Mouse (Mus musculus): ENCODE results near the gene Noa1.

Gene Noa1

GRCm38 (mm10) chr5:77309924-77310772, at the start of gene Noa1, which contains the start of gene Polr2b:
TSS of gene Noa1 (minus strand) at chr5:77310084.
TSS of gene Polr2b (plus strand) at chr5:77310147.
- DNase-seq (ENCODE audit: low spot score) = peak; percentile 99

- peak; percentile 75 for DNase-seq (ENCODE audit: low spot score)
These were observed 48.5 kb upstream of the Noa1 start for GRCm38 (mm10) chr5:77358347-77358746.

- DNase-seq (ENCODE audit: low spot score) = peak; percentile 70
These were observed 47.7 kb upstream of the Noa1 start for GRCm38 (mm10) chr5:77357405-77358149.

- DNase-seq (ENCODE audit: low spot score) = no peak
These were observed 45.7 kb upstream of the Noa1 start for GRCm38 (mm10) chr5:77355307-77356265.

GRCm38 (mm10) chr5:77354361-77354787, 44.5 kb upstream of the Noa1 start:
- DNase-seq (ENCODE audit: low spot score) = peak; percentile 91

- no peak for DNase-seq (ENCODE audit: low spot score)
These were observed 41.8 kb upstream of the Noa1 start for GRCm38 (mm10) chr5:77351691-77352090.

GRCm38 (mm10) chr5:77349971-77350658, 40.2 kb upstream of the Noa1 start:
- no peak for DNase-seq (ENCODE audit: low spot score)

- DNase-seq (ENCODE audit: low spot score) = no peak
These were observed 39.0 kb upstream of the Noa1 start for GRCm38 (mm10) chr5:77348901-77349300.

GRCm38 (mm10) chr5:77340033-77340432, 30.1 kb upstream of the Noa1 start:
- DNase-seq (ENCODE audit: low spot score) = no peak

- DNase-seq (ENCODE audit: low spot score) = no peak
These were observed 20.3 kb upstream of the Noa1 start for GRCm38 (mm10) chr5:77330154-77330553.

GRCm38 (mm10) chr5:77324936-77325335, 15.1 kb upstream of the Noa1 start:
- DNase-seq (ENCODE audit: low spot score) = no peak

- no peak for DNase-seq (ENCODE audit: low spot score)
These were observed 5.1 kb upstream of the Noa1 start for GRCm38 (mm10) chr5:77314986-77315385.

GRCm38 (mm10) chr5:77314206-77314605, 4.3 kb upstream of the Noa1 start:
- no peak for DNase-seq (ENCODE audit: low spot score)

GRCm38 (mm10) chr5:77309051-77309906, 605 bp downstream of the Noa1 start:
- DNase-seq (ENCODE audit: low spot score) = peak; percentile 11

GRCm38 (mm10) chr5:77307821-77308553, 1.9 kb downstream of the Noa1 start:
- DNase-seq (ENCODE audit: low spot score) = no peak

- DNase-seq (ENCODE audit: low spot score) = no peak
These were observed 8.5 kb downstream of the Noa1 start for GRCm38 (mm10) chr5:77301296-77301903.

- DNase-seq (ENCODE audit: low spot score) = no peak
These were observed 10.4 kb downstream of the Noa1 start for GRCm38 (mm10) chr5:77299486-77299885.

GRCm38 (mm10) chr5:77292803-77293522, 16.9 kb downstream of the Noa1 start:
- no peak for DNase-seq (ENCODE audit: low spot score)
